Mouse (Mus musculus) forebrain, embryonic 16.5 days (tissue): ENCODE results near the gene Dera. TPM values are rescaled to one million over a fixed set of nuclear protein-coding genes. Genes with fewer than 3 reads are reported as not detected.
"Not testable (repeated sequence)": the region's sequence is repeated elsewhere in the genome, so short reads cannot be mapped to it uniquely, and the experiment has no call there.

Experiments used
- ATAC-seq: fragments of 200-750 bp; cut with Nextera tagmentation; 2 replicates; pipeline ENCODE4 v1.8.0; 2017; ENCODE audit warnings: mild to moderate bottlenecking, moderate library complexity
- H3K27ac ChIP-seq: fragments of 300-500 bp; sonication (generic); 2 replicates; pipeline ENCODE4 v1.5.1; 2014; ENCODE audit warnings: low read length, control low read depth
- H3K27me3 ChIP-seq: fragments of 300-500 bp; sonication (generic); replicated peaks from 2 replicates; pipeline ENCODE4 v1.6.1; 2014; ENCODE audit warnings: low read length; ENCODE audit not compliant: control insufficient read depth, insufficient read depth
- H3K36me3 ChIP-seq: fragments of 300-500 bp; sonication (generic); 2 replicates; pipeline ENCODE4 v1.6.1; 2014; ENCODE audit not compliant: control insufficient read depth, insufficient read depth
- H3K4me1 ChIP-seq: fragments of 300-500 bp; sonication (generic); replicated peaks from 2 replicates; pipeline ENCODE4 v1.6.1; 2014; ENCODE audit warnings: low read length; ENCODE audit not compliant: control insufficient read depth, insufficient read depth
- H3K4me2 ChIP-seq: fragments of 300-500 bp; sonication (generic); 2 replicates; pipeline ENCODE4 v1.6.1; 2014; ENCODE audit warnings: mild to moderate bottlenecking, low read length, control low read depth
- H3K4me3 ChIP-seq: fragments of 300-500 bp; sonication (generic); replicated peaks from 2 replicates; pipeline ENCODE4 v1.5.1; 2014; ENCODE audit warnings: mild to moderate bottlenecking, low read length, control low read depth
- H3K9ac ChIP-seq: fragments of 300-500 bp; sonication (generic); replicated peaks from 2 replicates; pipeline ENCODE4 v1.6.1; 2014; ENCODE audit warnings: low read depth, low read length, control low read depth
- H3K9me3 ChIP-seq: fragments of 300-500 bp; sonication (generic); 2 replicates; pipeline ENCODE4 v1.6.1; 2016; ENCODE audit warnings: low read length; ENCODE audit not compliant: control insufficient read depth
- WGBS: fragments of 180-500 bp; shearing (Covaris S2); extraction: QIAGEN DNeasy Blood & Tissue Kit; methylation state at CpG from one replicate; pipeline ENCODE4 v1.1.7; 2014; 5-methylcytosine and 5-hydroxymethylcytosine counted together
- polyA plus RNA-seq: library from polyadenylated mRNA; unstranded; fragments of >200 nt; fragmentation: Nextera tagmentation; extraction: Ambion mirVana; gene quantifications from 2 replicates; pipeline ENCODE4 v1.2.1, GENCODE M21; 2015

Gene Dera
- polyA plus RNA-seq: 8.9 and 11.3 TPM in 2 replicates

GRCm38 (mm10) chr6:137754056-137754856 lies at the start of gene Dera:
Dera (plus strand) TSS chr6:137754546.
- H3K36me3 ChIP-seq: peaks cover 17% of the 10 kb centered on the region
- peak within 1 kb of the TSS; percentile 58 for H3K4me3 ChIP-seq
- ATAC-seq: peak; percentile 71
- H3K4me2 ChIP-seq: peak within 1 kb of the TSS; percentile 82
- no peak within 1 kb of the TSS for H3K27ac ChIP-seq
- H3K4me1 ChIP-seq: peaks cover 10% of the 10 kb centered on the region
- WGBS: 11% methylated on average over 26 of the region's 26 CpGs
- H3K27me3 ChIP-seq: no peaks in the 10 kb centered on the region
- no peaks in the 10 kb centered on the region for H3K9me3 ChIP-seq
- H3K9ac ChIP-seq: peak within 1 kb of the TSS; percentile 63

DNA sequence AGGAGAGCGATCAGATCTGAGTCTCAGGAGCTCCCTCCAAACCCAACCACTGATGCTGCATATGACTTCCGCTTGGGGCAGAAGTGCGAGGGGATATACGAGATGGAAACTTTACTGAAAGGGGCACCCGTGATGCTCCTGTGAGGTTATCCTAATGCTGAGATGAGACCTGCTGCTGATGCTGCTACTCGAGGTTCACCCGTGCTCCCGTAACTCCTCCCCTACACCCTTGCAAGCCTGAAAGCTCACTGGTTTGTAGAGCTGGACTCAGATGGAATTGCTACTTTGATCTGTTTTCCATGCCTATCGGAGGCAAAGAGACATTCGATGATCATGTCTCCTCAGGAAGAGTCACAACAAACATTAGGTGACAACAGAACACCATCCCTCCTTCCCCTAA lies 48.1 kb upstream of the Dera start:
- Histone ChIP-seq H3K27me3 (no peaks in the 10 kb centered on the region), H3K4me1 (no peaks in the 10 kb centered on the region), H3K36me3 (no peaks in the 10 kb centered on the region), H3K9ac (no peak overlapping the region), H3K4me3 (no peak overlapping the region), H3K27ac (no peak overlapping the region), H3K4me2 (no peak overlapping the region), H3K9me3 (no peaks in the 10 kb centered on the region)
- no peak for ATAC-seq
- 92% methylated on average over 10 of the region's 10 CpGs for WGBS

- not testable (repeated sequence) for H3K9me3 ChIP-seq, H3K9ac ChIP-seq, H3K4me2 ChIP-seq, H3K27ac ChIP-seq, H3K4me1 ChIP-seq, H3K27me3 ChIP-seq, H3K4me3 ChIP-seq, ATAC-seq, H3K36me3 ChIP-seq
- WGBS: 89% methylated on average over 13 of the region's 13 CpGs
Observed at GRCm38 (mm10) chr6:137708726-137709405, 45.5 kb upstream of the Dera start.

- peaks cover 7% of the 10 kb centered on the region for H3K4me1 ChIP-seq
- no peak overlapping the region for H3K4me3 ChIP-seq
- no peak overlapping the region for H3K4me2 ChIP-seq
- no peaks in the 10 kb centered on the region for H3K27me3 ChIP-seq
- no peak overlapping the region for H3K27ac ChIP-seq
- WGBS: 73% methylated on average over 14 of the region's 14 CpGs
- no peak for ATAC-seq
- H3K36me3 ChIP-seq: no peaks in the 10 kb centered on the region
- no peak overlapping the region for H3K9ac ChIP-seq
- H3K9me3 ChIP-seq: no peaks in the 10 kb centered on the region
Observed at GRCm38 (mm10) chr6:137710179-137711037, 43.9 kb upstream of the Dera start.

GRCm38 (mm10) chr6:137712654-137713309 lies 41.6 kb upstream of the Dera start:
- Histone ChIP-seq H3K9me3 (no peaks in the 10 kb centered on the region), H3K27ac (no peak overlapping the region), H3K9ac (no peak overlapping the region), H3K4me2 (no peak overlapping the region), H3K4me1 (peaks cover 7% of the 10 kb centered on the region), H3K4me3 (no peak overlapping the region), H3K36me3 (no peaks in the 10 kb centered on the region), H3K27me3 (no peaks in the 10 kb centered on the region)
- WGBS: 23% methylated on average over 7 of the region's 7 CpGs
- ATAC-seq: peak; percentile 31; the same call in 1 of the 2 replicates

GRCm38 (mm10) chr6:137713310-137713664 lies 41.1 kb upstream of the Dera start:
- H3K9ac ChIP-seq: no peak overlapping the region
- H3K4me2 ChIP-seq: no peak overlapping the region
- peaks cover 7% of the 10 kb centered on the region for H3K4me1 ChIP-seq
- no peaks in the 10 kb centered on the region for H3K36me3 ChIP-seq
- ATAC-seq: peak; percentile 74
- H3K9me3 ChIP-seq: no peaks in the 10 kb centered on the region
- no peak overlapping the region for H3K4me3 ChIP-seq
- no peak overlapping the region for H3K27ac ChIP-seq
- WGBS: 56% methylated on average over 3 of the region's 3 CpGs
- H3K27me3 ChIP-seq: no peaks in the 10 kb centered on the region

DNA sequence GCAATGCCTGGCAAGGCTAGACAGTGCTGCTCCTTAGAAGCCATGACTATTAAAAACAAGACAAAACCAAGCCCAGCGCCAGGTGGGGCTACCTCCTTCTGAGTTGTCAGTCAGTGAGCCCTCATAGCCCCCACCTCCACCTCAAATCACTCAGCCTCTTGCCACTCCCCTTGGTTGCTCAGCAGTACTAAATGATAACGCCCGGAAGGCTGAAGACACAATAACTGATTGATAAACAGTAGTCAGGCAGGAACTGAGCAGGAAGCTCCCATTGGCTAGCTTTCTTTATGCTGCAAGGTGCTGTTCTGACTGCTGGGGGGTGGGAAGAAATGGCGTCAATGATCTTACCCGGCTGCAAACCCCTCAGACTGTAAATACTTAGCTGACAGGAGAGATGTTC lies 37.5 kb upstream of the Dera start:
- no peak for ATAC-seq
- no peaks in the 10 kb centered on the region for H3K36me3 ChIP-seq

GRCm38 (mm10) chr6:137722220-137722931 lies 32.0 kb upstream of the Dera start:
- H3K4me3 ChIP-seq: no peak overlapping the region
- no peaks in the 10 kb centered on the region for H3K4me1 ChIP-seq
- H3K4me2 ChIP-seq: no peak overlapping the region
- H3K36me3 ChIP-seq: no peaks in the 10 kb centered on the region
- H3K9me3 ChIP-seq: no peaks in the 10 kb centered on the region
- no peaks in the 10 kb centered on the region for H3K27me3 ChIP-seq
- H3K9ac ChIP-seq: no peak overlapping the region
- no peak for ATAC-seq
- H3K27ac ChIP-seq: no peak overlapping the region
- 88% methylated on average over 15 of the region's 15 CpGs for WGBS

More for the DNA sequence above, 37.5 kb upstream of the Dera start:
- Histone ChIP-seq H3K9me3 (no peaks in the 10 kb centered on the region), H3K4me2 (no peak overlapping the region), H3K27me3 (no peaks in the 10 kb centered on the region), H3K4me3 (no peak overlapping the region), H3K9ac (no peak overlapping the region), H3K27ac (no peak overlapping the region), H3K4me1 (peaks cover 7% of the 10 kb centered on the region)
- 51% methylated on average over 5 of the region's 5 CpGs for WGBS
